Mouse (Mus musculus) midbrain, embryonic 14.5 days (tissue): ENCODE results near the gene Nid2. TPM values are rescaled to one million over a fixed set of nuclear protein-coding genes. Genes with fewer than 3 reads are reported as not detected.

Experiments used
- ATAC-seq: fragments of 200-750 bp; cut with Nextera tagmentation; 2 replicates; pipeline ENCODE4 v1.8.0; 2017; ENCODE audit warnings: moderate number of reproducible peaks, moderate library complexity; ENCODE audit not compliant: low FRiP score, low TSS enrichment
- DNase-seq: peaks from one replicate; pipeline ENCODE4 v3.0.0-alpha.2; 2015
- H3K27ac ChIP-seq: fragments of 300-500 bp; sonication (generic); replicated peaks from 2 replicates; pipeline ENCODE4 v1.5.1; 2014; ENCODE audit warnings: mild to moderate bottlenecking, low read depth, low read length, moderate library complexity
- H3K27me3 ChIP-seq: fragments of 300-500 bp; sonication (generic); 2 replicates; pipeline ENCODE4 v1.6.1; 2014; ENCODE audit warnings: low read length, control low read depth, mixed read lengths; ENCODE audit not compliant: control insufficient read depth, insufficient read depth
- H3K36me3 ChIP-seq: fragments of 300-500 bp; sonication (generic); 2 replicates; pipeline ENCODE4 v1.6.1; 2014; ENCODE audit warnings: low read length, control low read depth; ENCODE audit not compliant: control insufficient read depth, insufficient read depth
- H3K4me1 ChIP-seq: fragments of 300-500 bp; sonication (generic); 2 replicates; pipeline ENCODE4 v1.6.1; 2014; ENCODE audit warnings: mild to moderate bottlenecking, antibody characterized with exemption, low read length, control low read depth; ENCODE audit not compliant: control insufficient read depth, insufficient read depth
- H3K4me2 ChIP-seq: fragments of 300-500 bp; sonication (generic); 2 replicates; pipeline ENCODE4 v1.6.1; 2014; ENCODE audit warnings: mild to moderate bottlenecking, low read length, moderate library complexity
- H3K4me3 ChIP-seq: fragments of 300-500 bp; sonication (generic); replicated peaks from 2 replicates; pipeline ENCODE4 v1.5.1; 2014; ENCODE audit warnings: low read depth, low read length
- H3K9ac ChIP-seq: fragments of 300-500 bp; sonication (generic); replicated peaks from 2 replicates; pipeline ENCODE4 v1.6.1; 2014; ENCODE audit warnings: mild to moderate bottlenecking, low read length, moderate library complexity
- H3K9me3 ChIP-seq: fragments of 300-500 bp; sonication (generic); 2 replicates; pipeline ENCODE4 v1.6.1; 2016; ENCODE audit warnings: low read length, control low read depth, mixed read lengths; ENCODE audit not compliant: control insufficient read depth
- WGBS: fragments of 180-500 bp; shearing (Covaris S2); extraction: QIAGEN DNeasy Blood & Tissue Kit; methylation state at CpG from one replicate; pipeline ENCODE4 v1.1.7; 2014; 5-methylcytosine and 5-hydroxymethylcytosine counted together
- polyA plus RNA-seq: library from polyadenylated mRNA; unstranded; fragments of >200 nt; fragmentation: Nextera tagmentation; extraction: Ambion mirVana; gene quantifications from 2 replicates; pipeline ENCODE4 v1.2.1, GENCODE M21; 2014

Nid2 gene
- polyA plus RNA-seq, 1 experiment from 2014 or later, result 48.3 TPM

DNA sequence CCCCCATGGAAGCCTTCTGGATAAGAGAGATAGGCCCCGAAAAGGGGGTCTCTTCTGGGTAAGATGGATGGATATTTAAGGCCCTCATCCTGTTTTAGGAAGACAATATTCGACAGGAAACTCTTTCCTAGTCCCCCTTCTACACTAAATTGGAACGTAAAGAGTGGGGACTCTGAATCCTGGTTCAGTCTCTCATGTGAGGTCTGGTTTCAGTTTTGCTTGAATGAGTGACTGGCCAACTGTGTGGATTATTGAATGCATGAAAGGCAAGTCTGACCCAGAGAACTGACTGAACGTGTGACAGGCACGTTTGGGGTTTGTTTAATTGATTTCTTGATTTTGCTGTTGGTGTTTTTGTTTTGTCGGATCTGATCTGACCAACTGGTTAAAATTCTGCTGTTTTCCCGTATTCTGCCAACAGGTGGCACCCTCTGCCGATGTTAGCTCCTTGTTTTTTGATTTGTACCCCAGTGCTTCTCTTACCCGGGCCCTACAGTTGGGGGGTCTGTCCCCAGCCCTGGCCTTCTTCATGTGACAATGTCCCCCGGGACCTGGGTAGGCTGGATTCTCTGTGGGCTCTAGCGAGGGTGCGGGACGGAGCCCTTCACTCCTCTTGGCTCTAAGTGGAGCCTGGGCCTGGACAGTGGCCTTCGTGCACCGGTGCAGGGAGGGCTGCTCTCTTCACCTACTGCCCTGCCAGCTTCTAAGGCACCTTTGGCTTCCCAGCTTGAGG, 88.7 kb downstream of the Nid2 start:
- H3K4me3 ChIP-seq, result no peak overlapping the region
- peak overlapping the region; percentile 37 for H3K4me2 ChIP-seq
- ATAC-seq, result peak; percentile 72
- H3K4me1 ChIP-seq, result no peaks in the 10 kb centered on the region
- no peaks in the 10 kb centered on the region for H3K27me3 ChIP-seq
- H3K9me3 ChIP-seq, result no peaks in the 10 kb centered on the region
- no peak overlapping the region for H3K9ac ChIP-seq
- H3K36me3 ChIP-seq, result no peaks in the 10 kb centered on the region
- peak; percentile 85 for DNase-seq
- no peak overlapping the region for H3K27ac ChIP-seq
- 20% methylated on average over 15 of the region's 15 CpGs for WGBS

DNA sequence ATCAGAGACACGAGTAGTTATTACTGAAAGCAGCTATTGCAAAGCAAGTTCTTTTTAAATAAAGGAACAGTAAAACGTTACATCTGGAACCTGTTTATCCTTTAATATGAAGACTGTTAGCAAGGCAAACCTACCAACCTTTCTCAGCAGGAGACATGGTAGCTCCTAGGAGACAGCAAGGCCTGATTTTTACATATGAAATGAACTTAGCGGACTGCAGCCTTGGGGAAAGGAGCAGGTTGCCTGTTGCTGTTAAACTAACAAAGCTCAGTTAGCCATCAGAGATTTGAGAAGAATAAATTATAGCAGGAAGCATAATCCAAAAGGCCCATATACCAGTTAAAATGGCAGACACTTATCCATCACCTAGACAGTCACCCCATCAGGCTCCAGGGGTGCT, 102.4 kb downstream of the Nid2 start:
- no peak for ATAC-seq
- no peak overlapping the region for H3K4me3 ChIP-seq
- no peaks in the 10 kb centered on the region for H3K27me3 ChIP-seq

DNA sequence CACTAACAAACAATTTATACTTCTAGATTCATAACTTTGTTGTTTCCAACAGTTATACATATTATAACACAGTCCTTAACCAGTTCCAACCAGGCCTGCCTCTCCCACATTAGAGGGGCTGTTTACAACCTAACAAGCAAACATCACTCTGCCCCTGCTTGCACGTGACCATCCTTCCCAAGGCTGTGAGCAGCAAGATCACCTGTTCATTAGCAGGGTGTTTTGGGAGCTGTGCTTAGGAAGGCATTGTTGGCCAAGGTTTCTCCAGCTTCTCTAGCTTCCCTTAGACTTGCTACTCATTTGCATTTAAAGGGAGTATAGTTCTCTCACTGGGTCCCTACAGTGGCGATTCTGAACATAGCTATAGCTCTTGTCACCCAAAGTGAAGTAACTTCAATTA, 107.2 kb downstream of the Nid2 start:
- 78% methylated on average over 2 of the region's 2 CpGs for WGBS
- no peak for DNase-seq
- H3K27ac ChIP-seq, result no peak overlapping the region

More for the DNA sequence above, 102.4 kb downstream of the Nid2 start:
- no peaks in the 10 kb centered on the region for H3K9me3 ChIP-seq
- no peak overlapping the region for H3K4me2 ChIP-seq
- no peak overlapping the region for H3K27ac ChIP-seq
- WGBS, result 36% methylated on average over 3 of the region's 3 CpGs
- H3K4me1 ChIP-seq, result no peaks in the 10 kb centered on the region
- no peaks in the 10 kb centered on the region for H3K36me3 ChIP-seq
- H3K9ac ChIP-seq, result no peak overlapping the region
- DNase-seq, result no peak

DNA sequence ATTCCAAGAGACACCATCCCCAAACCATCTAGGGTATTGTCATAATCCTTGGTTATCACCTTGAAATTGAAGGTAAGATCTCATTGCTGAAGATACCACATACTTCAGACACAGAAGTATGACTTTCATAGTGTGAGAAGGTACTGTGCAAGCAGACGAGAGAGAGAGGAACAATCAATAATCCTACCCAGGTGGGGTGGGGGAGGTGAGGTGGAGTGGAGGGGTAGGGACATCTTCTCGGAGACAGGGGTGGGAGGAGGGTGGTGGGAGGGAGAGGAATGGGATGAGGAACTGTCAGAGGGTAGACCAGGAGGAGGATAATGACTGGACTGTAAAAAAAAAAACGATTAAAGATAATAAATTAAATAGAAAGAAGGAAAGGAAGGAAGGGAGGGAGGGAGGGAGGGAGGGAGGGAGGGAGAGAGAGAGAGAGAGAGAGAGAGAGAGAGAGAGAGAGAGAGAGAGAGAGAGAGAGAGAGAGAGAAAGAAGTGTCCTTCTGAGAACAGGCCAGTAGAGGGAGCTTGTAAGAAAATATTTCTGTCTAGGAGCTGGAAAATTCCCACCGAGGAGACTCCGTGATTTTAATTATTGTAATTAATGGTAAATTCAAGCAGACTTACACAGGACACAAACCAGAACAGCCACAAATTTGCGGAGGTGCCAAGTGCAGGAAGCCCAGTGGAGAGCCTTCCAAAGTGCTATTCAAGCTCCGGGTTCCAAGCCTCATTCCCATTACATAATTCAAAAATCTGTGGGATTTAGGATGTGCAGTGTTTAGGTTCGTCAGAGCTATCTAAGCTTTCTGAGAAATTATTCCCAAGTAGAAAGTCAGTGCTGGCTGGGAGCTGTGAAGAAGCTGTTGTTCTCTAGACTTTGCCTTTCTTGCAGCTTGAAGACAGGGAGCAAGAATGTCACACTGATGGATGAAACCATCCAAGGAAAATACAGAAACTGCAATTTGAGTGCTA, 108.0 kb downstream of the Nid2 start:
- ATAC-seq, result peak; percentile 40; the same call in 1 of the 2 replicates
- 55% methylated on average over 8 of the region's 8 CpGs for WGBS

More for the DNA sequence above, 107.2 kb downstream of the Nid2 start:
- Histone ChIP-seq H3K36me3 (no peaks in the 10 kb centered on the region), H3K4me1 (no peaks in the 10 kb centered on the region), H3K27me3 (no peaks in the 10 kb centered on the region), H3K9me3 (no peaks in the 10 kb centered on the region), H3K4me3 (no peak overlapping the region), H3K4me2 (no peak overlapping the region), H3K9ac (no peak overlapping the region)
- no peak for ATAC-seq

DNA sequence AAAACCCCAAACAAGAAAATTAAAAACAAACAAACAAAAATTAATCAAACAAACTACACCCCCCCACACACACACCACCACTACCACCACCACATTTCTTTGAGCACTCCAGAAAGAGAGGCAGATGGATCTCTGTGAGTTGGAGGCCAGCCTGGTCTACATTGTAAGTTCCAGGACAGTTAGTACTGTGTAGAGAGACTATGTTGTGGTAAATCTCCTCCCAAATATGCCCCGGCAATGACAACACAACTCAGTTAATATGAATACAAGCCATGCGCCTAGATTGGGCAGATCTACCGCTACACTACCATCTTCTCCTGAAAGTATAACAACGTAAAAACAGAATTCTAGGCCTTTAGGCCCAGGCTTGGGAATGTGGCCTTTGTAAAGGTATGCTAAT, 109.2 kb downstream of the Nid2 start:
- Histone ChIP-seq H3K9me3 (no peaks in the 10 kb centered on the region), H3K27ac (no peak overlapping the region), H3K4me3 (no peak overlapping the region), H3K36me3 (no peaks in the 10 kb centered on the region), H3K4me2 (no peak overlapping the region), H3K27me3 (no peaks in the 10 kb centered on the region), H3K4me1 (no peaks in the 10 kb centered on the region), H3K9ac (no peak overlapping the region)
- WGBS, result 94% methylated on average over 4 of the region's 4 CpGs
- DNase-seq (no peak), ATAC-seq (no peak)

More for the DNA sequence above, 108.0 kb downstream of the Nid2 start:
- no peaks in the 10 kb centered on the region for H3K4me1 ChIP-seq
- no peak overlapping the region for H3K27ac ChIP-seq
- no peak overlapping the region for H3K4me3 ChIP-seq
- no peak overlapping the region for H3K4me2 ChIP-seq
- peak; percentile 83 for DNase-seq
- H3K9me3 ChIP-seq, result no peaks in the 10 kb centered on the region
- no peak overlapping the region for H3K9ac ChIP-seq
- no peaks in the 10 kb centered on the region for H3K27me3 ChIP-seq
- no peaks in the 10 kb centered on the region for H3K36me3 ChIP-seq

Other genes starting within 250 kb of the Nid2 start
- 0.26 and 0.50 TPM in 2 replicates for gene Gm2244, start 201.3 kb upstream of the Nid2 start, polyA plus RNA-seq
- 7.7 and 8.0 TPM in 2 replicates for gene Gm2237, start 166.1 kb upstream of the Nid2 start, polyA plus RNA-seq
- gene Gm5458, start 148.7 kb upstream of the Nid2 start, polyA plus RNA-seq, result not detected in 2 replicates
- 178 and 196 TPM in 2 replicates for gene Rtraf, start 72.6 kb downstream of the Nid2 start, polyA plus RNA-seq
- 422 and 423 TPM in 2 replicates for gene Gng2, start 226.4 kb downstream of the Nid2 start, polyA plus RNA-seq